Mouse (Mus musculus): Measurements from ENCODE around the gene Nmt1. TPM values are rescaled to one million over a fixed set of nuclear protein-coding genes. Genes with fewer than 3 reads are reported as not detected.

The Nmt1 gene
- 10 to 100 TPM; 65.2 to 68.7 TPM for total RNA-seq (2021)

DNA sequence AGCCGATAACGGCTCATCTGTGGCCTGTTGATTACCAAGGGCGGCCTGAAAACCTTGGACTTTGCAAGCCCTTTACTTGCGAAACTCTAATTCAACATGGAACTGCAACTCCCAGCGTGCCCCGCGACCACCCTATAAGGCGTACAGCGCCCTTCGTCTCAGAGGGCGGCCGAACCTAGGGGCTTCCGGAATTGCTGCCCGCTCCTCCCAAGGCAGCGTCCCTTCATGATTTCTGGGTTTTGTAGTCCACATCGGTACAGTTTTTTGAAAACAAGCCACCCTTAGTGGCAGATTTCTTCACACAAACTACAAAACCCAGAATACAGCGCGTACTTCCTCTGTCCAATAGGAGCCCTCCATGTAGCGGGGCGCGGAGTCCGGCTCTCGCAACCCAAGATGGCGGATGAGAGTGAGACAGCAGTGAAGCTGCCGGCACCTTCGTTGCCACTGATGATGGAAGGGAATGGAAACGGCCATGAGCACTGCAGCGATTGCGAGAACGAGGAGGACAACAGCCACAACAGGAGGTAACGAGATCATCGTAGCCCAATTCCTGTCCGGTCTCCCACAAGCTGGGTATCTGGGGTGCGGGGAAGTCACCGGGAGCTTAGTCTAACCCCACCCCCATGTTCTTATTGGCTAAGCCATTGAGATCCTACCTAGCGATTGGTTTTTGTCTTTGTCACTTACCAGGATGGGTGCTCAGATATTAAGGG lies at the start of gene Nmt1, which contains the start of gene Dcakd:
Nmt1 (plus strand) TSS at position 15 of the 716 bp plus-strand sequence.
Dcakd (minus strand) TSS at position 158 of the 716 bp plus-strand sequence.
- DNase-seq: peak; percentile 87 to 97
- intact Hi-C loops (cut with DNase I): no loop called here

DNA sequence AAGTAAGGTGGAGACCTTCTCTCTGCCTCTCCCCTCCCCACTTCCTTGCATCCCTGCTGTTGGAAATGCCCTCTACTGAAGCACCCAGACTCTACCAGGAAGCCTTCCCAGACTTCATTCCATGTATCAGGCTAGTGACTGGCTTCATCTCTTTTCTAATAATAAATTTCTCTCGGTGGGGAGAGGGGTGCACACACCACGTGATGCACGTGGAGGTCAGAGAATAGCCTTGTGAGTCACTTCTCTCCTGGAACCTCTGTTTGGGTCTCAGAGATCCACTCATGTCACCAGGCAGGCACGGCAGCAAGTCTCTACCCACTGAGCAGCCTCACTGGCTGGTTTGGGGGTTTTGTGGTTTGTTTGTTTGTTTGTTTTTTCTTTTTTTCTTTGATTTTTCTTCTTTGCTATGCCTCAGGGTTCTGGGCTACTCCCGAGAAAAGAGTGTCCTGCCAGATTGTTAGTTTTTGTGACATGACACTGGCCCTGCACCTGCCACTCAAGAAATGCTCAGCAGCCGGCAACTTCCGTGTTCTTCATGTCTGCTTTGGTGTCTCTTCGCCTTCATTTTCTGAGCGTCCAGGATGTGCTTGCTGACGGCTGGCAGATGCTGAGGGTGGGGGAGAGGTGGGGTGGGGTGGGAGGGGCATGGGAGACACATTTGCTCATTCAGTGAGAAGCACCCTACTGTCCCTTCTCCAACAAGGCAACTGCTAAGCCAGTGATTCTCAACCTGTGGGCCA lies 46.7 kb upstream of the Nmt1 start:
- no peak for DNase-seq
- intact Hi-C loops (cut with DNase I): no loop called here

DNA sequence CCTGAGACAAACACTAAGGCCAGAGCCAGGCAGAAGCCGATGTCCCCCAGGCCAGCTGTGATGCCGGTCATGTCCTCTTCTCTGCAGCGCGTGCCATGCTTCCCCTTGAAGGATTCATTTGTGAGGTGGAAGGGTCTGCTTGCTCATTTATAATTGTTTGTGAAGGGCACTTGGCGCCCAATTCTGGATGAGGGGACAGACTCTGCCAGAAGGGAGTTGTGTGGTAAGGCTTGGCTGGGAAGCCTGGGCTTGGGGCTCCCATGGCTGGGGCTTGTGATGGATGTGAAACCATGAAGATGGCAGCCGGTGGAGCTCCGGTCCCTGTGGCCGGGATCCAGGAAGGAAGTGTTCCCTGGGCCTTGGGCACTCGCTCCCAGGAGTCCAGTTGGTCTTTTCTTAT lies 43.9 kb upstream of the Nmt1 start:
- intact Hi-C loops (cut with DNase I): no loop called here
- no peak for DNase-seq

DNA sequence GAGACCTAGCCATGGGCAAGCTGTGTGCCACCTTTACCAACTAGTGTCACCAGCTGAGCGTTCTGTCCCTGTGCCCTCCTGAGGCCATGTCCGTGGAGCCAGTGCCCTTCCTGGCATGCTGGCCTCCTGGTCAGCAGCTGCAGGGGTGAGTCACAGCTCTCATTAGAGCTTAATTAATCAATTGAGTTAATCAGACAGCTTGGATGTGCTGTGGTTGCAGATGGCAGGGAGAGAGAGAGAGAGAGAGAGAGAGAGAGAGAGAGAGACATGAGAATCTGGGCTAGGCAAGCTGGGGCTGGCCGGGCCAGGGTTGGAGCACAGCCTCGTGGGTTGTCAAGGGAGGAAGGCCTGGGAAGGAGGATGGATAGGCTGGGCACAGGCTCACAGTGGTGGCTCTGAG lies 43.4 kb upstream of the Nmt1 start:
- intact Hi-C loops (cut with DNase I): no loop called here
- no peak for DNase-seq

DNA sequence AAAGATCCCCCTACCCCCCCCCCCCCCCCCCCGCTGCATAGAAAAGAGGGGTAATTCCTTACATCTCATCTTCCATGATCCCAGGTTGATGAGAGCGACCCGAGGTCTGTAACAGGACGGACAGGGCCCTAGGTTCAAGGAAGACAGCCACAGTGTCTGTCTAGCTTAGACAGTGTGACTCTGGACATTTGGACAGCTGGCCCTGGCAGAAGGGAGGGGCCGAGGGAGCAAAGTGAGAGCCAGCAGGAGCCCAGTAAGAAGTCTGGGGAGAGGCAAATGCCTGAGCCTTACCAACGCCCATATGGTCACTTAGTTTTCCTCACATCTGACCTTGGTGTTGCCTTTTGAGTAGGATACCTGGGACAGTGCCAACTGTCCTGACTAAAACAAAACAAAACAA lies 42.8 kb upstream of the Nmt1 start:
- DNase-seq: no peak
- intact Hi-C loops (cut with DNase I): no loop called here

DNA sequence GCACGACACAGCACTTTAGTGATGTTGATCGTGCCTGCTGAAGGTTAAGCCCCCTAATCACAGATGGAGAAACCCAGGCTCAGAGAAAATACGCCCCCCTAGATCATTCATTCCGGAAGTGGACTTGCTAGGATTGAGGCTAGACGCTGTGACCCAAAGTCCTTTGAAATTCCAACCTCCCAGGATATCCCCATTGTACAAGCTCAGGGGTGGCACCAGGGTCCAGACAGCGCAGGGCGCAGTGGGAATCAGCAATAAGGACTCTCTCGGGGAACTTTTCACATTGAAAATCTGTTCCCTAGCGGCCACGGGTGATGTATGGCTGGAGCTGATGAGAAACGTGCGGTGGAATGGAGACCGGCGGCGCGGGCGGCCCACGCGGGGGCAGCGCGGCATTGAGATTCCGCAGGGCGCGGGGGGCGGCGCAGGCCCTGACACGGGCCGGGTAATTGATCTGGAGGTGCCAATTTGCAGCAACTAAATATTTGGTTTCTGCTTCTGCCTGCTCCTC lies 38.3 kb upstream of the Nmt1 start:
- no peak for DNase-seq
- intact Hi-C loops (cut with DNase I): loop anchor here (5.0 kb wide), 1 partner anchor 217 kb away; no protein-coding TSS in a partner anchor

DNA sequence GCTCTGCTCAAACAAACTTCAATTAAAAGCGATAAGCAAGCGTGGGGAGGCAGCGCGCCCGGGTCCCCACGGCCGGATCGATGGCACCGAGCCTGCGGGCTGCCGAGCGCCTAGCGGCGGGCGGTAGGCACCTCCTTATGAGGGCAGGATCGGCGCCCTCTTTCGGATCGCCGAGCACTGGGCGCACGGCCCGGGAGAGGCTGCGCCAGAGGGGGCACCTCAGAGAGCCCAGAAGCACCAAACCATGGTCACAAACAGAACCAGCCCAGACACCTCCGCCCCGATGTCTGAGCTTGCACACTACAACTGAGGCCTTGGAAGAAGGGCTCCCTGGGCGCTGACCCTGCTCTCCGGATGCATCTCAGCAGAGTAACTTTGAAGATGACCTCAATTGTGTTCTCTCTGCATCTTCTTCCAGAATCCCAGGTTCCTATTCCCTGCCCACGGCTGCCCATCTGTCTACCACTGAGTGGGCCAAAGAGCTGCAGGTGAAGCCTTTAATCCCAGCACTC lies 37.8 kb upstream of the Nmt1 start:
- intact Hi-C loops (cut with DNase I): loop anchor here (5.0 kb wide), 1 partner anchor 218 kb away; no protein-coding TSS in a partner anchor
- peak; percentile 52 to 58 for DNase-seq

DNA sequence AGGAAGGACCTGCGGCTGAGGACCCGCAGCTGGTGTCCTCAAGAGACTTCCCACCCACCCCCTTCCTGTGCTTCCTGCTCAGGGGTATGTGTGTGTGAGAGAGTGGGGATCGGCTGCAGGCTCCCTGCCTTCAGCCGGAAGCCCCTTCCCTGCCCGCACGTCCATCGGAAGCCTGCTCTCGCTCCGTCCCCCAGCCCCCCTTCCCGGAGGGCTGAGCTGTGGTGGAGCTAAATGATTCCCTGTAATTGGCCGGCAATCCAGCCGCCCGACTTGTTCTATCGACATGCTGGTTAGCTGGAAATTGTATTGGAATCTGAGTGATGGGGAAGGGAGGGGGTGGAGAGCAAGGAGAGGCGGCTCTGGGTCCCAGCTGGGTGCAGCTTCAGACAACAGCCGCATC lies 36.3 kb upstream of the Nmt1 start:
- intact Hi-C loops (cut with DNase I): loop anchor here (5.0 kb wide), 1 partner anchor 219 kb away; no protein-coding TSS in a partner anchor
- no peak for DNase-seq

DNA sequence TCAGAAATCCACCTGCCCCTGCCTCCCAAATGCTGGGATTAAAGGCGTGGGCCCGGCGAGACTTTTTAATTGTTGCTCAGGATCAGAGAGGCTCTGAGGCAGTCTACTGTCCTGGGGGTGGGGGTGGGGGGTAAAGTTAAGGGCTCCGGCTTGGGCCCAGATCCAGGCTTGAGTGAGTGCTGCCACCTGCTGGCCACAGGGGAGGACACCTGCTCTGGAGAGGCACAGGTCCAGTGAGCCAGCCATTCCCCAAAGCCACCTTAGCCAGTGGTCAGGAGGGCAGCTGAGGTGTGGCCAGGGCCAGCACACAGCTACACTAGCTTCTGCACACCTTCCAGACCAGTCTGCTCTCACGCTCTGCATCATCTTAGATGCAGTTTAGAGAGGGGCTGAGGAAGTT lies 35.0 kb upstream of the Nmt1 start:
- peak; percentile 71 to 84 for DNase-seq
- intact Hi-C loops (cut with DNase I): loop anchor here (1.0 to 5.0 kb wide), 2 partner anchors 92 to 221 kb away; no protein-coding TSS in a partner anchor

DNA sequence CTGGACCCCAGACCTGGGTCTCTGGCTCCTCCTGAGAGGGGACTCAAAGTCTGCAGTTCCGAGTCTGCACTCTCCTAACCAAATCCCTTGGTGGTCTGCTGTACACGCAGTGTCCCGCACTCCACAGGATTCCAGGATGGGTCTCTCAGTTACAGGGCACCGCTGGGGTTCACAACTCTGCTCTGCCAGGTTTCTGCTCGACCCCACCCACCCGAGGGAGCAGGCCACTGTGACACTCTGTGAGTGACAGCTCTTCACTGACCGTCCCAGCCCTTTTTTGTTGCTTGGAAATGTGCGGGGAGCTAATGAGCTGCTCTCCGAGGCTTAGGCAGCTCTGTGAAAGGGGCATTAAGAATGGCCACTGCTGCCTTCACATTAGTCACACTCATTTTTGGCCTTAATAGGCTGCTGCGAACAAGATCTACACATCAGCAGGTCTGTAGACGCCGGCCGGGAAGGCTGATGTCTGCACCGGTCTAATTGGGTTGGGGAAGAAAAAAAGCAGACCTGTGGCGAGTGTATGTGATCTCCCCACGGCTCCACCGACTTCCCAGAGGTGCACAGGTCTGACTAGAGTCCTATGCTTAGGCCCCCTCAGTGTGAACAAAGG lies 34.5 kb upstream of the Nmt1 start:
- intact Hi-C loops (cut with DNase I): loop anchor here (1.0 to 5.0 kb wide), 2 partner anchors 92 to 221 kb away; no protein-coding TSS in a partner anchor
- DNase-seq: no peak

DNA sequence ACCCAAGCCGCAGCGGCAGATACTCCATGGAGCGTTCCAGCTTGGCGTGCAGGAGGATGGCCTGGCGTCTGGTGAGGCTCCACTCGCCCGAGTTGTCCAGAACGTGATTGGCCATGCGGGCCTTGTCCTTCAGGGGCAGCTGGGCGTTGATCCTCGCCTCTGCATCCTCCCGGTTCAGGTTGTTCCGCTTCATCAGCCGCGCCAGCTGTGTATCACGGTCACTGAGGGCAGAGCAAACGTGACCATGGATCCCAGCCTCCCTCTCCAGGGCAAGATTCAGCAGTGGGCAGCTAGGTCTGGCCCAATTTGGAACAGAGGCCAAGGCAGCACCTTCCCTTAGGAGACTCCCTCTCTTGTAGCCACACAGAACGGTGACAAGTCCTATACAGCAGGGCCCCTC lies 33.0 kb upstream of the Nmt1 start:
- no peak for DNase-seq
- intact Hi-C loops (cut with DNase I): loop anchor here (5.0 kb wide), 1 partner anchor 223 kb away; no protein-coding TSS in a partner anchor

DNA sequence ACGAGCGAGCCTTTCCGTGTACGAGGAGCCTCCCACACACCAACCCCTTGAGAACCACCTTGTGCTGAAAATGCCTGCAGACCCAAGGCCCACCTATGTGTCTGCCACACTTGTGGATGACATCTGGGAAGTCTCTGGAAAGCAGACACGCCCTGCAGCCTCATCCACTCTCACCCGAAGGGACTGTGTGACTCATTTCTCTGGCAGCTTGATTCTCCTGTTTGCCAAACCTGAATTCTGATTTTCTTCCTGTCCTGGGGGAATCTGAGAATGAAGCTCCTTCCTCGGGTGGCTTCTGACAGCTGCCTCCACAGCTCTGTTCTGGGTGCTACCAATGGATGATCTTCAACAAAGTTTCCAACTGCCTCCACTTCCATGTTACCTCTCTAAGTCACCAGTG lies 31.6 kb upstream of the Nmt1 start:
- DNase-seq: no peak
- intact Hi-C loops (cut with DNase I): loop anchor here (2.0 kb wide), 1 partner anchor 58 kb away; no protein-coding TSS in a partner anchor

DNA sequence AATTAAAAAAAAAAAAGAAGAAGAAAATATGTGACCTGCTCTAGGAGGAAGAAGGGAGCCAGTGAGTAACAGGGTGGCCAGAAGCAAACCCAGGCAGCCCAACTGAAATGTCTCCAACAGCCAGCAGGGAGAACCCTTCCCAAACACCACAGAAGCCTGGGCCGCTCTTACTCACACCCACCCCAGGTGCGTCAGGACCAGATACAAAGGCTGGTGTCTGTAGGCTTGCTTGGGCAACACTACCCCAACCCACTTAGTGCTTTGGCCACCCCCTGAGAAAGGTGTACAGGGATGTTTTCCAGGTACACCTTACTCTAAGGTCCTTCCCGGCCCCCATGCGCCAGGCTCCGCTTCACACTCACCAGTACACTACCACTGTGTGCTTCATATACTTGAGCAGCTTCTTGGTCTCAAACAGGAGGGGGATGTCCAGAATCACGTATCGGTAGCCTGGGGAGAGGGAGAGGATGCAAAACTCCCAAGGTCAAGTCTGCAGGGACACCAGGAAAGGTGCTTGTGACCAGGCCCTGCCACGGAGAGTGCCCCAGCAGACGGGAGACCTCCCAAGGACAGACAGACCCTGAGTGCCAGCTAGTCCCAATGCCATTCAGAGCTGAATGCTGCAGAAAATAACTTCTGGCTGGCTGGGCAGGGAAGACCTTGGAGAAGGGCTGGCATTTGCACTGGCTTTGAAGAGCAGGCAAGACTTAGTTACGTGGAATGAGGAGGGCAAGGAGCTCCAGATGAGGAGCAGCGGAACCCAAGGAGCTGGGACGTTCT lies 30.8 kb upstream of the Nmt1 start:
- intact Hi-C loops (cut with DNase I): loop anchor here (2.0 kb wide), 1 partner anchor 58 kb away; no protein-coding TSS in a partner anchor
- DNase-seq: peak in 1 of 2 experiments; percentile 31

DNA sequence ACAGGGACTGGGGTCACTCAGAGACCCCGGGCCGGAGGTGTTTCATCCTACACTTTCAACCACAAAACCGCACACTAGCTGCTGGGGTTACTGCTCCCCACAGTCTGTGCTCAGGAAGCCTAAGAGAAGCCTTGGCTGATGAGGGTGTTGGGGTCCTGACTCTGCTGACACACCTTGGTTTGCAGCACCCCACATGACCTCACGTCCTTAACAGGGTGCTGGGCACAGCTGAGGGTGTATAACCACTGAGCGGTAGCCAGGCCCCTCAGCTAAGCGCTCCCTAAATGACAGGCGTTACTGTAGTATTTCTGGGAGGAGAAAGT lies 29.8 kb upstream of the Nmt1 start:
- intact Hi-C loops (cut with DNase I): no loop called here

DNA sequence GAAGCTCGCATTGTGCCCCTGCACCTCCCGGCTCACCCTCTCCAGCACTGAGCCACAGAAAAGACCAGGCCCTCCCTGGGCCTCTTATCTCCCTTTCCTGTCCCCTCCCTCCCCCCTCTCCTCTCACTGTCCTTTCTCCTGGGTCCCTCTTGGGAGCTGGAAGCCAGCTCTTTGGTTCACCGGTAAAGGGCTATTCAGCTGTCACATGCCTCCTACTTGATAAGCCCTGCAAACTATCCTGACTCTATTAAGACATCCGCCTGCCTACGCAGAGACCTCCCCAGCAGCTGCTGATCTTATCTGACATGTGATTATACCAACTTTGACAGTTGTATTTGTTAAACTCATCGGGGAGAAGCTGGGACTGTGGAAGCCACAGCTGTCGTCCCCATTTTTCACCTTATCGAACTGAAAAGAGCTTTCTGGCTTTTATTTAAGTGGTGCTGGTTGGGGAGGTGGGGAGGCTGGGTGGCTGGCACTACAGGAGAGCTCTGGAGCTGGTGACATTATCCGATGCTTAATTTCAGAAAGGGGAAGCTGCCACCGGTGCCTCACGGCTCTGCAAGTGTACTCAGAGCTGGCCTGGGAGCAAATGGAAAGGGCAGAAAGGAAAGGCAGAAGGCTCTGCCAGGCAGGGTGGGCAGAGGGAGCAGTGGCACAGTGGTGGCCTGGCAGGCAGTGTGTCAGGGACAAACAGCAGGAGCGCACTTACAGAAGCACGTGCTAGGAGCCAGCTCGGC lies 29.2 kb upstream of the Nmt1 start:
- intact Hi-C loops (cut with DNase I): no loop called here
- peak in 1 of 2 experiments; percentile 49 for DNase-seq

More for the DNA sequence above, 29.8 kb upstream of the Nmt1 start:
- no peak for DNase-seq

DNA sequence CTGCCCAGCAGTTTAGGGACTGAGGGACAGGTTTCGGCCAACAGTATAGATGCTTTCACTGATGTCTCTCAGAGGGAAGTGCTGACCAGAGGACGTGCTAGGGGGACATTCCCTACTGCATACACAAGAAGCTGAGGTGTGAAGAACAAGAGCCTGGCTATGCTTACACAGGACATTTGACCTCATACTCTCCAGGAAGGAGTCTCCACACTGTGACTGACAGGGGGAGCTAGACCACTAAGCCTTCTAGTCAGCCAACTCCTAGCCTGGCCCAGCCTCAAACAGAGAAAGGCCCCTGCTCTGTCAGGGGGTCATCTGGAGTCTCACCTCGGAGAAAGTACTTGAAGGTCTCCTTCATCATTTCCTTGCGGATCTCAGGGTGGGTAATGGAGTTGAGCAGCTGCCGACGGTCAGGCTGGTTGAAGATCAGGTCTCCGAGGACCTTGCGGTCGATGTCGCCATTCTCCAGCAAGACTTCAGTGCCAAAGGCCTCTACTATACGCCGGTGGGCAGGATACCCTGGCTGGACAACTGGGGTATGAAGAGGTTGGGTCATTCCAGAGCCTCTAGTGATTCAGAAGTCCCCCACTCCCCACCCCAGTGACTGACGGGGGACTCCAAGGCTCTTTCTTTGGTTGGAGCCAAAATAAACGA lies 28.5 kb upstream of the Nmt1 start:
- intact Hi-C loops (cut with DNase I): no loop called here
- no peak for DNase-seq

DNA sequence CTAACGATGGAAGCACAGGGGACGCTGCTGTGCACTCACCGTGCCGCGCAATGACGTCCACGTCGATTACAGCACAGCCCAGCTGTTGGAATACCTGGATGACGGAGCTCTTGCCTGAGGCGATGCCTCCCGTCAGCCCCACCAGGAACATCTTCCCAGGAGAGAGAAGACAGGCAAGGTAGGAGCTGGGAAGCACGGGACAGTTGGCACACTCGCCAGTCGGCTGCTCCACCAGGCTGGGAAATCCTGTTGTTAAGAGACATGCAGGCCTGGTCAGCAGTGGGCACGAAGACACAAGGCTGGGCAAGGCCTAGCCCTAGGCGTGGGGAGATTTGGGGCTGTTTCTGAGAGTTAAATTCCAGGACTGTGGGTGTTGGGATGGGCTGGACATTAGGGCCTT lies 27.9 kb upstream of the Nmt1 start:
- no peak for DNase-seq
- intact Hi-C loops (cut with DNase I): no loop called here

DNA sequence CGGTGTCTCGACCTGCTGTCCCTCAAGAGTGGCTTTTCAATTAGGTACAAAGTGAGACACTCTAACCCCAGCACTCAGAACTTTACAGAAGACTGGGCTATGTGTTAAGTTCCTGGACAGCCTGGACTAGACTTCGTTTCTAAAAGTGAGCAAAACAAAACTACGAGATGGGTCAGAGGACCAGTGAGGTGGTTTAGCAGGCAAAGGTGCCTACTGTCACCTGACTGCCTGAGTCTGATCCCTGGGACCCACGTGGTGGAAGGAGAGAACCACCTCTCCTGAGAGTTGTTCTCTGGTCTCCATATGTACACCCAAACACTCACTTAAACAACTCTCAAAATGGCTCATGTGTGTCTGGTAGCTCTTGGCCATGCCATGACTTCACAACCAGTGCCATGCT lies 26.9 kb upstream of the Nmt1 start:
- DNase-seq: no peak
- intact Hi-C loops (cut with DNase I): no loop called here

DNA sequence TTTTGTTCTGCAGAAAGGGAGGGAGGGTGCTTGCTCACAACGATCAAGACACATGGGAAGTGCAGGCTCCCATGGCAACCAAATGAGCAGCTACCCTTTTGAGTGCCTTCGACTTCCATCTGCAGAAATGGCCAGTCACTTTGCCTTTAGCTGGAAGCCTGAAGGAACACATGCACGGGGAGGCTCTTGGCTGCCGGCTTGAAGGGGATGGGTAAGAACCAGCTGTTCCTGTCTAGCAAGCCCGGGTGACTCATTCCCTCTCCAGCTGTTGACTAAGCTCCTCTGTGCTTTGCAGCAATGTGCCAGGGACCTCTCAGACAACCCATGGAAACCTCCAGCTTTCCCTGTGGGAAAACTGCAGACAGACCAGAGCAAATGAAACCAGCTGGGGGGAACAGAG lies 24.8 kb upstream of the Nmt1 start:
- intact Hi-C loops (cut with DNase I): no loop called here
- DNase-seq: peak; percentile 67
